In genomic region chr9:35523941-35524411, GRCm38 (mm10) we compare ENCODE assay signal across 9 mouse cellular contexts. TPM values are rescaled to one million over a fixed set of nuclear protein-coding genes. Genes with fewer than 3 reads are reported as not detected.
DNase-seq lines count a peak whose midpoint lies in the region; ATAC-seq and TF ChIP-seq lines count a peak whose summit lies in the region.
"Had no signal": no experiment of that assay in that cellular context is flagged by ENCODE, and none has a peak within 500 bp of the region (broad histone marks: within the 10 kb centered on the region; RNA-seq: fewer than 3 reads in every experiment).

No protein-coding gene starts in this region.

- H3K4me3 ChIP-seq in ES-Bruce4 (ENCODE audit: low read depth, low read length), result no peak overlapping the region
- no peak overlapping the region for H3K4me3 ChIP-seq in forebrain, embryonic 11.5 days (ENCODE audit: low read depth, low read length)
- H3K4me3 ChIP-seq in heart, embryonic 14.5 days (ENCODE audit: control insufficient read depth in 1 of 2, insufficient read depth in 1 of 2, low read depth in 1 of 2, low read length in 2 of 2), result no peak overlapping the region
- H3K4me3 ChIP-seq in kidney, postnatal 0 days (replicated peaks; ENCODE audit: low read depth, low read length), result no peak overlapping the region
- no peak overlapping the region for H3K4me3 ChIP-seq in limb, embryonic 15.5 days
- H3K4me3 ChIP-seq in neural tube, embryonic 11.5 days (ENCODE audit: low read depth, low read length), result no peak overlapping the region
- H3K4me3 ChIP-seq: liver, embryonic 15.5 days had no signal

- no peaks in the 10 kb centered on the region for H3K36me3 ChIP-seq in ES-Bruce4 (ENCODE audit: control insufficient read depth, insufficient read depth, low read length, poor library complexity, severe bottlenecking)
- H3K36me3 ChIP-seq in forebrain, embryonic 11.5 days (ENCODE audit: control insufficient read depth, insufficient read depth, low read length), result no peaks in the 10 kb centered on the region
- H3K36me3 ChIP-seq in heart, embryonic 14.5 days (ENCODE audit: control insufficient read depth, insufficient read depth, low read length), result no peaks in the 10 kb centered on the region
- no peaks in the 10 kb centered on the region for H3K36me3 ChIP-seq in kidney, postnatal 0 days (ENCODE audit: insufficient read depth, low read length)
- H3K36me3 ChIP-seq in limb, embryonic 15.5 days, result no peaks in the 10 kb centered on the region
- no peaks in the 10 kb centered on the region for H3K36me3 ChIP-seq in neural tube, embryonic 11.5 days (ENCODE audit: control insufficient read depth, insufficient read depth, low read length)
- H3K36me3 ChIP-seq: liver, embryonic 15.5 days had no signal

- no peak for TF ChIP-seq EP300 in ES-Bruce4 (IDR thresholded peaks at IDR 0.05; ENCODE audit: insufficient read depth, low read depth, low read length)

- no peaks in the 10 kb centered on the region for H3K4me1 ChIP-seq in ES-Bruce4 (ENCODE audit: control insufficient read depth, insufficient read depth, low read length)
- H3K4me1 ChIP-seq in forebrain, embryonic 11.5 days (replicated peaks; ENCODE audit: control insufficient read depth, insufficient read depth, low read length), result no peaks in the 10 kb centered on the region; the same call in 1 of the 2 replicates
- peaks cover 5 to 7% of the 10 kb centered on the region in 2 experiments; a peak in 3 of 4 replicates for H3K4me1 ChIP-seq in heart, embryonic 14.5 days (ENCODE audit: control insufficient read depth in 2 of 2, insufficient read depth in 2 of 2, low read length in 2 of 2)
- H3K4me1 ChIP-seq in kidney, postnatal 0 days (replicated peaks; ENCODE audit: insufficient read depth, low read length), result no peaks in the 10 kb centered on the region
- H3K4me1 ChIP-seq in limb, embryonic 15.5 days, result peaks cover 43% of the 10 kb centered on the region
- peaks cover 8% of the 10 kb centered on the region; the same call in 1 of the 2 replicates for H3K4me1 ChIP-seq in neural tube, embryonic 11.5 days (ENCODE audit: control insufficient read depth, insufficient read depth, low read length)

- H3K27ac ChIP-seq in ES-Bruce4 (ENCODE audit: insufficient read depth, low read length), result no peak overlapping the region
- H3K27ac ChIP-seq in forebrain, embryonic 11.5 days (ENCODE audit: low read depth, low read length), result no peak overlapping the region
- H3K27ac ChIP-seq in heart, embryonic 14.5 days (replicated peaks in 1 of 2; ENCODE audit: control insufficient read depth in 1 of 2, insufficient read depth in 1 of 2, low read depth in 2 of 2, low read length in 2 of 2), result peak overlapping the region; percentile 55 to 66
- no peak overlapping the region for H3K27ac ChIP-seq in kidney, postnatal 0 days
- peak overlapping the region; percentile 92 for H3K27ac ChIP-seq in limb, embryonic 15.5 days
- no peak overlapping the region for H3K27ac ChIP-seq in neural tube, embryonic 11.5 days (ENCODE audit: low read depth, low read length)
- H3K27ac ChIP-seq: liver, embryonic 15.5 days had no signal

- DNase-seq in c-Kit-positive CD71-negative TER-119-negative erythroid progenitor cells, embryonic 14.5 days (ENCODE audit: low read depth), result peak; percentile 38
- DNase-seq in forebrain, embryonic 11.5 days (ENCODE audit: low spot score), result peak; percentile 74
- peak; percentile 85 for DNase-seq in kidney, postnatal 0 days (ENCODE audit: low spot score)
- DNase-seq in neural tube, embryonic 11.5 days (ENCODE audit: low spot score), result peak; percentile 72
- DNase-seq in telencephalon, adult 2 months (ENCODE audit: low read depth, low spot score), result peak; percentile 64

- H3K4me2 ChIP-seq in forebrain, embryonic 11.5 days (ENCODE audit: low read depth, low read length, severe bottlenecking), result no peak overlapping the region
- peak overlapping the region; percentile 28; the same call in 1 of the 2 replicates for H3K4me2 ChIP-seq in heart, embryonic 14.5 days (ENCODE audit: low read length)
- H3K4me2 ChIP-seq in kidney, postnatal 0 days (ENCODE audit: low read length), result no peak overlapping the region
- H3K4me2 ChIP-seq in limb, embryonic 15.5 days, result peak overlapping the region; percentile 10; the same call in 1 of the 2 replicates
- H3K4me2 ChIP-seq in neural tube, embryonic 11.5 days (ENCODE audit: low read depth), result no peak overlapping the region
- H3K4me2 ChIP-seq: liver, embryonic 15.5 days had no signal

- TF ChIP-seq CTCF in ES-Bruce4 (IDR thresholded peaks at IDR 0.05; ENCODE audit: low read depth, low read length), result peak; percentile 89
- TF ChIP-seq CTCF in kidney, postnatal 0 days (IDR thresholded peaks at IDR 0.05; ENCODE audit: low read depth), result peak; percentile 88

- WGBS in forebrain, embryonic 11.5 days, result 31% methylated on average over 7 of the region's 7 CpGs
- 25% methylated on average over 7 of the region's 7 CpGs for WGBS in heart, embryonic 14.5 days
- WGBS in kidney, postnatal 0 days, result 9% methylated on average over 7 of the region's 7 CpGs
- whole genome bisulfite sequencing in limb, embryonic 15.5 days, result 12% methylated on average over 7 of the region's 7 CpGs
- WGBS in neural tube, embryonic 11.5 days, result 28% methylated on average over 7 of the region's 7 CpGs

- no peaks in the 10 kb centered on the region for H3K27me3 ChIP-seq in ES-Bruce4 (ENCODE audit: control insufficient read depth, insufficient read depth, low read length, poor library complexity, severe bottlenecking)
- H3K27me3 ChIP-seq in forebrain, embryonic 11.5 days (ENCODE audit: control insufficient read depth, insufficient read depth, low read length), result no peaks in the 10 kb centered on the region
- no peaks in the 10 kb centered on the region for H3K27me3 ChIP-seq in heart, embryonic 14.5 days (ENCODE audit: control insufficient read depth, insufficient read depth, low read length)
- H3K27me3 ChIP-seq in kidney, postnatal 0 days (ENCODE audit: insufficient read depth, low read length), result no peaks in the 10 kb centered on the region
- no peaks in the 10 kb centered on the region for H3K27me3 ChIP-seq in limb, embryonic 15.5 days
- no peaks in the 10 kb centered on the region for H3K27me3 ChIP-seq in neural tube, embryonic 11.5 days (ENCODE audit: control insufficient read depth, insufficient read depth, low read length)
- H3K27me3 ChIP-seq: liver, embryonic 15.5 days had no signal

- no peak overlapping the region for H3K9ac ChIP-seq in ES-Bruce4 (ENCODE audit: low read depth, poor library complexity, severe bottlenecking)
- no peak overlapping the region for H3K9ac ChIP-seq in forebrain, embryonic 11.5 days (ENCODE audit: low read length)
- H3K9ac ChIP-seq in heart, embryonic 14.5 days (ENCODE audit: low read length), result no peak overlapping the region
- H3K9ac ChIP-seq in kidney, postnatal 0 days (ENCODE audit: low read depth, low read length), result no peak overlapping the region
- H3K9ac ChIP-seq in limb, embryonic 15.5 days, result no peak overlapping the region
- H3K9ac ChIP-seq in neural tube, embryonic 11.5 days (ENCODE audit: low read length), result no peak overlapping the region
- H3K9ac ChIP-seq: liver, embryonic 15.5 days had no signal

- peak; percentile 84 for ATAC-seq in forebrain, embryonic 11.5 days (replicated peaks; ENCODE audit: low FRiP score)
- 0 out of 2 replicates have a peak, but pooled peaks have one; percentile 36 for ATAC-seq in heart, embryonic 14.5 days (ENCODE audit: insufficient number of reproducible peaks, insufficient read depth, low FRiP score, low read depth)
- peak; percentile 43 for ATAC-seq in kidney, postnatal 0 days (replicated peaks; ENCODE audit: low FRiP score, low read depth)
- ATAC-seq in limb, embryonic 15.5 days (ENCODE audit: insufficient number of reproducible peaks, low FRiP score, low TSS enrichment, low read depth), result peak; percentile 77
- peak; percentile 85 for ATAC-seq in neural tube, embryonic 11.5 days (ENCODE audit: insufficient read depth, low FRiP score, low TSS enrichment)

- no peak for TF ChIP-seq POLR2A in ES-Bruce4 (IDR thresholded peaks at IDR 0.05; ENCODE audit: insufficient read depth, low read length)

- no peaks in the 10 kb centered on the region for H3K9me3 ChIP-seq in ES-Bruce4 (replicated peaks; ENCODE audit: control insufficient read depth, insufficient read depth, low read length, poor library complexity, severe bottlenecking)
- no peaks in the 10 kb centered on the region for H3K9me3 ChIP-seq in forebrain, embryonic 11.5 days (ENCODE audit: control insufficient read depth, low read length)
- no peaks in the 10 kb centered on the region for H3K9me3 ChIP-seq in heart, embryonic 14.5 days (ENCODE audit: control insufficient read depth, low read length)
- no peaks in the 10 kb centered on the region for H3K9me3 ChIP-seq in kidney, postnatal 0 days (replicated peaks; ENCODE audit: low read length)
- H3K9me3 ChIP-seq in limb, embryonic 15.5 days, result no peaks in the 10 kb centered on the region
- H3K9me3 ChIP-seq in neural tube, embryonic 11.5 days (ENCODE audit: control insufficient read depth, low read length), result no peaks in the 10 kb centered on the region
- H3K9me3 ChIP-seq: liver, embryonic 15.5 days had no signal

RNA-seq across cellular contexts. Expression of gene Gm1113, which starts 5.9 kb away (rescaled TPM):
- not detected in 2 replicates for polyA plus RNA-seq in ES-Bruce4 (2011; ENCODE audit: insufficient read depth, insufficient read length, low read depth, missing spikeins)
- not detected in 2 replicates for polyA plus RNA-seq in forebrain, embryonic 11.5 days (2014; fragmentation: Nextera tagmentation; extraction: Ambion mirVana)
- polyA plus RNA-seq in heart, embryonic 14.5 days (2014; fragmentation: Nextera tagmentation; extraction: Ambion mirVana), result not detected in 2 replicates
- not detected in 2 replicates for polyA plus RNA-seq in kidney, postnatal 0 days (2015; fragmentation: Nextera tagmentation; extraction: Ambion mirVana)
- polyA plus RNA-seq in limb, embryonic 15.5 days (2015; fragmentation: Nextera tagmentation; extraction: Ambion mirVana), result not detected in 2 replicates
- not detected in 2 replicates for polyA plus RNA-seq in neural tube, embryonic 11.5 days (2014; fragmentation: Nextera tagmentation; extraction: Ambion mirVana)
- polyA plus RNA-seq: liver, embryonic 15.5 days had no signal

RNA-seq across cellular contexts. Expression of gene Ddx25, which starts 34.4 kb away (rescaled TPM):
- polyA plus RNA-seq in ES-Bruce4 (2011; ENCODE audit: insufficient read depth, insufficient read length, low read depth, missing spikeins), result 2.2 and 2.4 TPM in 2 replicates
- polyA plus RNA-seq in forebrain, embryonic 11.5 days (2014; fragmentation: Nextera tagmentation; extraction: Ambion mirVana), result 8.2 and 8.8 TPM in 2 replicates
- 0.73 and 0.89 TPM in 2 replicates for polyA plus RNA-seq in heart, embryonic 14.5 days (2014; fragmentation: Nextera tagmentation; extraction: Ambion mirVana)
- 0.96 and 0.97 TPM in 2 replicates for polyA plus RNA-seq in kidney, postnatal 0 days (2015; fragmentation: Nextera tagmentation; extraction: Ambion mirVana)
- polyA plus RNA-seq in limb, embryonic 15.5 days (2015; fragmentation: Nextera tagmentation; extraction: Ambion mirVana), result 2.1 and 2.4 TPM in 2 replicates
- polyA plus RNA-seq in neural tube, embryonic 11.5 days (2014; fragmentation: Nextera tagmentation; extraction: Ambion mirVana), result 11.3 and 11.4 TPM in 2 replicates

RNA-seq across cellular contexts. Expression of gene Pus3, which starts 34.4 kb away (rescaled TPM):
- polyA plus RNA-seq in ES-Bruce4 (2011; ENCODE audit: insufficient read depth, insufficient read length, low read depth, missing spikeins), result 16.3 and 20.3 TPM in 2 replicates
- 21.8 TPM in 2 replicates for polyA plus RNA-seq in forebrain, embryonic 11.5 days (2014; fragmentation: Nextera tagmentation; extraction: Ambion mirVana)
- 13.8 and 14.4 TPM in 2 replicates for polyA plus RNA-seq in heart, embryonic 14.5 days (2014; fragmentation: Nextera tagmentation; extraction: Ambion mirVana)
- polyA plus RNA-seq in kidney, postnatal 0 days (2015; fragmentation: Nextera tagmentation; extraction: Ambion mirVana), result 20.0 and 20.2 TPM in 2 replicates
- polyA plus RNA-seq in limb, embryonic 15.5 days (2015; fragmentation: Nextera tagmentation; extraction: Ambion mirVana), result 17.2 and 19.2 TPM in 2 replicates
- 19.6 and 20.9 TPM in 2 replicates for polyA plus RNA-seq in neural tube, embryonic 11.5 days (2014; fragmentation: Nextera tagmentation; extraction: Ambion mirVana)

RNA-seq across cellular contexts. Expression of gene Pate2, which starts 46.1 kb away (rescaled TPM):
- polyA plus RNA-seq in ES-Bruce4 (2011; ENCODE audit: insufficient read depth, insufficient read length, low read depth, missing spikeins), result 1.7 TPM in 2 replicates
- 0.75 and 1.0 TPM in 2 replicates for polyA plus RNA-seq in forebrain, embryonic 11.5 days (2014; fragmentation: Nextera tagmentation; extraction: Ambion mirVana)
- 0.26 and 0.28 TPM in 2 replicates for polyA plus RNA-seq in heart, embryonic 14.5 days (2014; fragmentation: Nextera tagmentation; extraction: Ambion mirVana)
- 0.28 and 0.36 TPM in 2 replicates for polyA plus RNA-seq in kidney, postnatal 0 days (2015; fragmentation: Nextera tagmentation; extraction: Ambion mirVana)
- polyA plus RNA-seq in limb, embryonic 15.5 days (2015; fragmentation: Nextera tagmentation; extraction: Ambion mirVana), result 0.31 and 0.83 TPM in 2 replicates
- 0.53 and 0.66 TPM in 2 replicates for polyA plus RNA-seq in neural tube, embryonic 11.5 days (2014; fragmentation: Nextera tagmentation; extraction: Ambion mirVana)

RNA-seq across cellular contexts. Expression of gene Hyls1, which starts 46.2 kb away (rescaled TPM):
- polyA plus RNA-seq in ES-Bruce4 (2011; ENCODE audit: insufficient read depth, insufficient read length, low read depth, missing spikeins), result 26.1 and 29.5 TPM in 2 replicates
- 31.1 and 34.2 TPM in 2 replicates for polyA plus RNA-seq in forebrain, embryonic 11.5 days (2014; fragmentation: Nextera tagmentation; extraction: Ambion mirVana)
- 14.8 and 15.8 TPM in 2 replicates for polyA plus RNA-seq in heart, embryonic 14.5 days (2014; fragmentation: Nextera tagmentation; extraction: Ambion mirVana)
- 7.6 and 8.1 TPM in 2 replicates for polyA plus RNA-seq in kidney, postnatal 0 days (2015; fragmentation: Nextera tagmentation; extraction: Ambion mirVana)
- 14.2 and 14.4 TPM in 2 replicates for polyA plus RNA-seq in limb, embryonic 15.5 days (2015; fragmentation: Nextera tagmentation; extraction: Ambion mirVana)
- polyA plus RNA-seq in neural tube, embryonic 11.5 days (2014; fragmentation: Nextera tagmentation; extraction: Ambion mirVana), result 28.1 and 28.8 TPM in 2 replicates

Comparison
In these comparisons a context has a peak if more than half of its experiments do, and no peak if none do; other contexts are left out.
1. H3K27ac ChIP-seq: peak in heart, embryonic 14.5 days (2 of 2) and limb, embryonic 15.5 days (single experiment); none in ES-Bruce4 (single experiment), forebrain, embryonic 11.5 days (single experiment), kidney, postnatal 0 days (single experiment) and neural tube, embryonic 11.5 days (single experiment).
2. H3K4me2 ChIP-seq: peak in heart, embryonic 14.5 days (single experiment) and limb, embryonic 15.5 days (single experiment); none in forebrain, embryonic 11.5 days (single experiment), kidney, postnatal 0 days (single experiment) and neural tube, embryonic 11.5 days (single experiment).
3. Peak in every context shown above with its lines, with median percentiles within 50 percentile points of each other: DNase-seq and ATAC-seq.